Mouse (Mus musculus) heart, postnatal 0 days (tissue): Measurements from ENCODE around the gene Pus10.

Source experiments
- CTCF ChIP-seq: IDR thresholded peaks from 2 replicates; pipeline ENCODE4 v1.5.1; 2016; ENCODE audit warnings: antibody characterized with exemption, control low read depth, low read depth
- EP300 ChIP-seq: IDR thresholded peaks from 2 replicates; pipeline ENCODE4 v1.6.1; 2016; ENCODE audit warnings: antibody characterized with exemption, low read depth

DNA sequence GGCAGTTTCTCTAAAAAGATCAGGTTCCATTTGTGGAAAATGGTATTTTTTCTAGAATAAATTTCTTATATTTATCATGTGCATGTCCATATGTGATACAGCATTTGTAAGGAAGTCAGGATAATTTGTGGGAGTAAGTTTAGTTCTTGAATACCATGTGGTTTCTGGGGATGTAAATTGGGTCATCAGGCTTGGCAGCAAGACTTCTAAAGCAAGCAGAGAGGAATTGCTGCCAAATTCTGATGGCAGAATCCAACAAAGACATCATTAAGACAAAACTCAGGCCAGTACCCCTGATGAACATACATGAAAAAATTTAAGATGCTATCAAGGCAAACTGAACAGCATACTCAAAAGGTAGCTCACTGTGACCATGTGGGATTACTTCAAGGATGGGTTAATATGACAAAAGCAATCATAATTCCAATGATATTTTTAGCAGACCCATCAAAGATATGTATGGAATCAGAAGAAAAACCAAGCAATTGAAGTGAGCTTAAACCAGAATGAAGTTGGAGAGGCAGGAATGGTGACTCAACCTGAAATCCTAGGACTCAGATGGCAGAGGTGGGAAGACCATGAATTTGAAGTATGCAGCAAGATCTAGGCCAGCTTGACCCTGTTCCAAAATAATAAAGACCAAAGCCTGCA lies 70.5 kb downstream of the Pus10 start:
- no peak for TF ChIP-seq CTCF
- no peak for TF ChIP-seq EP300
